Mouse (Mus musculus) heart, embryonic 15.5 days (tissue): ENCODE results near the gene Ankk1. TPM values are rescaled to one million over a fixed set of nuclear protein-coding genes. Genes with fewer than 3 reads are reported as not detected.

Experiments
- polyA plus RNA-seq: library from polyadenylated mRNA; unstranded; fragments of >200 nt; fragmentation: Nextera tagmentation; extraction: Ambion mirVana; gene quantifications from 2 replicates; pipeline ENCODE4 v1.2.1, GENCODE M21; 2015

The Ankk1 gene
- polyA plus RNA-seq, 1 experiment from 2014 or later = not detected

Other genes starting within 250 kb of the Ankk1 start
- not detected in 2 replicates for gene Gm4894, start 176.5 kb downstream of the Ankk1 start, polyA plus RNA-seq
- gene Drd2, start 86.4 kb downstream of the Ankk1 start, polyA plus RNA-seq = 0.05 and 0.08 TPM in 2 replicates
- 2.1 and 2.7 TPM in 2 replicates for gene Ttc12, start 59.2 kb upstream of the Ankk1 start, polyA plus RNA-seq